Mouse (Mus musculus) stomach, postnatal 0 days (tissue): ENCODE measurements around the gene Ilf2. TPM values are rescaled to one million over a fixed set of nuclear protein-coding genes. Genes with fewer than 3 reads are reported as not detected.

Experiments
- ATAC-seq: fragments of 200-750 bp; cut with Nextera tagmentation; 2 replicates; pipeline ENCODE4 v1.8.0; 2017; ENCODE audit not compliant: low FRiP score, low TSS enrichment
- DNase-seq: peaks from one replicate; pipeline ENCODE4 v3.0.0-alpha.2; 2016; ENCODE audit warnings: low spot score
- H3K27ac ChIP-seq: fragments of 300-500 bp; sonication (generic); replicated peaks from 2 replicates; pipeline ENCODE4 v1.5.1; 2014; ENCODE audit warnings: mild to moderate bottlenecking, control low read depth
- H3K27me3 ChIP-seq: fragments of 300-500 bp; sonication (generic); 2 replicates; pipeline ENCODE4 v1.6.1; 2014; ENCODE audit warnings: low read length; ENCODE audit not compliant: control insufficient read depth, insufficient read depth
- H3K36me3 ChIP-seq: fragments of 300-500 bp; sonication (generic); 2 replicates; pipeline ENCODE4 v1.6.1; 2014; ENCODE audit warnings: low read length, mixed read lengths; ENCODE audit not compliant: control insufficient read depth, insufficient read depth
- H3K4me1 ChIP-seq: fragments of 300-500 bp; sonication (generic); replicated peaks from 2 replicates; pipeline ENCODE4 v1.6.1; 2014; ENCODE audit warnings: antibody characterized with exemption; ENCODE audit not compliant: control insufficient read depth, insufficient read depth
- H3K4me2 ChIP-seq: fragments of 300-500 bp; sonication (generic); replicated peaks from 2 replicates; pipeline ENCODE4 v1.6.1; 2014; ENCODE audit warnings: low read depth, mild to moderate bottlenecking, control low read depth, moderate library complexity
- H3K4me3 ChIP-seq: fragments of 300-500 bp; sonication (generic); 2 replicates; pipeline ENCODE4 v1.5.1; 2014; ENCODE audit warnings: low read depth, low read length, control low read depth
- H3K9ac ChIP-seq: fragments of 300-500 bp; sonication (generic); 2 replicates; pipeline ENCODE4 v1.6.1; 2014; ENCODE audit warnings: mild to moderate bottlenecking, low read length, control low read depth, mixed read lengths
- H3K9me3 ChIP-seq: fragments of 300-500 bp; sonication (generic); 2 replicates; pipeline ENCODE4 v1.6.1; 2016; ENCODE audit warnings: low read length; ENCODE audit not compliant: control insufficient read depth
- CTCF ChIP-seq: IDR thresholded peaks from 2 replicates; pipeline ENCODE4 v1.5.1; 2016; ENCODE audit warnings: antibody characterized with exemption, low read depth, mild to moderate bottlenecking, moderate library complexity
- EP300 ChIP-seq: optimal IDR thresholded peaks from 2 replicates; pipeline ENCODE3; 2016; ENCODE audit warnings: antibody characterized with exemption
- WGBS: fragments of 180-500 bp; shearing (Covaris S2); extraction: QIAGEN DNeasy Blood & Tissue Kit; methylation state at CpG from one replicate; pipeline ENCODE4 v1.1.7; 2014; 5-methylcytosine and 5-hydroxymethylcytosine counted together
- polyA plus RNA-seq: library from polyadenylated mRNA; unstranded; fragments of >200 nt; fragmentation: Nextera tagmentation; extraction: Ambion mirVana; gene quantifications from 2 replicates; pipeline ENCODE4 v1.2.1, GENCODE M21; 2015

Gene Ilf2
- polyA plus RNA-seq, 1 experiment from 2014 or later, result 57.6 TPM

GRCm38 (mm10) chr3:90445417-90446200, 30.3 kb upstream of the Ilf2 start:
- Histone ChIP-seq H3K9ac (no peak overlapping the region), H3K4me3 (no peak overlapping the region; the same call in 1 of the 2 replicates), H3K27ac (peak overlapping the region; percentile 85), H3K4me1 (peaks cover 3% of the 10 kb centered on the region; the same call in 1 of the 2 replicates), H3K4me2 (peak overlapping the region; percentile 40), H3K27me3 (no peaks in the 10 kb centered on the region), H3K36me3 (no peaks in the 10 kb centered on the region), H3K9me3 (no peaks in the 10 kb centered on the region)
- no peak for TF ChIP-seq EP300
- TF ChIP-seq CTCF, result no peak
- ATAC-seq (no peak), DNase-seq (no peak)
- 65% methylated on average over 11 of the region's 11 CpGs for WGBS

GRCm38 (mm10) chr3:90446389-90447122, 29.4 kb upstream of the Ilf2 start:
- under 1% methylated on average over 17 of the region's 17 CpGs for WGBS
- peak overlapping the region; percentile 40 for H3K4me2 ChIP-seq
- H3K4me1 ChIP-seq, result peaks cover 3% of the 10 kb centered on the region; the same call in 1 of the 2 replicates
- ATAC-seq (peak; percentile 94), DNase-seq (peak; percentile 80)
- peak overlapping the region; percentile 43 for H3K9ac ChIP-seq
- H3K27ac ChIP-seq, result peak overlapping the region; percentile 85
- H3K27me3 ChIP-seq, result no peaks in the 10 kb centered on the region
- no peaks in the 10 kb centered on the region for H3K9me3 ChIP-seq
- no peaks in the 10 kb centered on the region for H3K36me3 ChIP-seq
- H3K4me3 ChIP-seq, result peak overlapping the region; percentile 15; the same call in 1 of the 2 replicates
- no peak for TF ChIP-seq EP300
- TF ChIP-seq CTCF, result 0 out of 2 replicates have a peak, but pooled peaks have one; percentile 1

- Histone ChIP-seq H3K4me2 (peak overlapping the region; percentile 40), H3K9me3 (no peaks in the 10 kb centered on the region), H3K27me3 (no peaks in the 10 kb centered on the region), H3K27ac (peak overlapping the region; percentile 85), H3K9ac (peak overlapping the region; percentile 41; the same call in 1 of the 2 replicates), H3K4me3 (peak overlapping the region; percentile 15; the same call in 1 of the 2 replicates), H3K36me3 (no peaks in the 10 kb centered on the region), H3K4me1 (peaks cover 3% of the 10 kb centered on the region; the same call in 1 of the 2 replicates)
- DNase-seq (peak; percentile 22), ATAC-seq (peak; percentile 47; the same call in 1 of the 2 replicates)
- WGBS, result 40% methylated on average over 7 of the region's 7 CpGs
- no peak for TF ChIP-seq EP300
- no peak for TF ChIP-seq CTCF
These were observed 28.8 kb upstream of the Ilf2 start for GRCm38 (mm10) chr3:90447123-90447494.

- Histone ChIP-seq H3K27me3 (no peaks in the 10 kb centered on the region), H3K4me2 (no peak overlapping the region), H3K36me3 (no peaks in the 10 kb centered on the region), H3K9me3 (no peaks in the 10 kb centered on the region), H3K27ac (no peak overlapping the region), H3K4me3 (no peak overlapping the region), H3K9ac (no peak overlapping the region), H3K4me1 (peaks cover 3% of the 10 kb centered on the region; the same call in 1 of the 2 replicates)
- DNase-seq (no peak), ATAC-seq (no peak)
- 54% methylated on average over 6 of the region's 6 CpGs for WGBS
- TF ChIP-seq EP300, result no peak
- no peak for TF ChIP-seq CTCF
These were observed 27.3 kb upstream of the Ilf2 start for GRCm38 (mm10) chr3:90448626-90449025.

- TF ChIP-seq CTCF (no peak), EP300 (no peak)
- Histone ChIP-seq H3K9me3 (no peaks in the 10 kb centered on the region), H3K4me1 (peaks cover under 1% of the 10 kb centered on the region; the same call in 1 of the 2 replicates), H3K27ac (no peak overlapping the region), H3K9ac (no peak overlapping the region), H3K4me2 (no peak overlapping the region), H3K36me3 (no peaks in the 10 kb centered on the region), H3K27me3 (no peaks in the 10 kb centered on the region), H3K4me3 (no peak overlapping the region)
- DNase-seq (no peak), ATAC-seq (no peak)
- WGBS, result 31% methylated on average over 12 of the region's 12 CpGs
These were observed 25.1 kb upstream of the Ilf2 start for GRCm38 (mm10) chr3:90450874-90451273.
